Mouse (Mus musculus): ENCODE measurements at regions not wholly inside any gene's neighbourhood (a gene's known extent, or its start where the extent isn't known, plus 50 kb on each side); places are given as distances from the start of the nearest gene placed in this dataset.

DNA sequence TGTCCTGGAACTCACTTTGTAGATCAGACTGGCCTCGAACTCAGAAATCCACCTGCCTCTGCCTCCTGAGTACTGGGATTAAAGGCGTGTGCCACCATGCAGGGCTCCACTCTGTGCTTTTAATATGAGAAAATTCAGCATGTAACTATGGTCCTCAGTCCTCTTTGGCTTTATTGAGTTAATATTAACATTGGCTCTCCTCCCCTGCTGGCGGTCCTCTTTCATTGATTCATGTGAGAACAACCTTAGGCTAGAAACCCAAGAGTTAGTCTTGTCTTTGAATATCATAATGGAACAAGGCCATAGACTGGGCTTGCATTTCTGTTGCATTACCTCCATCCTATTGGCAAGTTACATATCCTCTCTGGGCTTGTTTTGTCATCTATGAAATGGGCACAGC is 216.1 kb upstream of the Gmds start:
- no peak overlapping the region for H3K4me3 ChIP-seq (ENCODE audit: low read length)
- no peaks in the 10 kb centered on the region for H3K9me3 ChIP-seq (replicated peaks; ENCODE audit: control insufficient read depth, low read length)
- 91% methylated on average over 3 of the region's 3 CpGs for WGBS
- no peaks in the 10 kb centered on the region for H3K27me3 ChIP-seq (ENCODE audit: control insufficient read depth, insufficient read depth, low read length)
- H3K9ac ChIP-seq (ENCODE audit: low read length): no peak overlapping the region
- no peak overlapping the region for H3K27ac ChIP-seq (ENCODE audit: low read length)
- H3K4me1 ChIP-seq (ENCODE audit: control insufficient read depth, insufficient read depth, low read length): no peaks in the 10 kb centered on the region
- H3K36me3 ChIP-seq (ENCODE audit: control insufficient read depth, insufficient read depth): no peaks in the 10 kb centered on the region
- no peak for ATAC-seq (replicated peaks; ENCODE audit: extremely low read depth, insufficient read depth, low FRiP score)
- H3K4me2 ChIP-seq (ENCODE audit: low read depth, low read length): no peak overlapping the region

DNA sequence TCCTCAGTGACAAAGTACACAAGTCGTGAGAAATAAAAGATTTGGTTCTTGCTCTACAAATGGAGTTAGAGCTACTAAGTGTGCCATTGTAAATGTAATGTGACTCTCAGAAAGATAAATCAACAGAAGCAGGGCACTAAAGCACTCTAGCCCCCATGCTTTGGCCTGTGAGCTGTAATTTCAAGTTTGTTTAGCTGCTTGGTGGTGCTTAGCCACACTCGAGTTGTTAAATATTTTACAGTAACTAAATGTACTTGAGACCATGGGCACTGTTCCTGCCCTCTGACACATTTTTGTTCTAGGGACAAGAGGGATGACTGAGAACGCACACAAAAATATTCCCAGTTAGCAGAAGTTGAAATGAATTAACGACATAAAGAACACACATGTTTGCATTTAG is 214.6 kb upstream of the Gmds start:
- Histone ChIP-seq H3K27me3 (ENCODE audit: control insufficient read depth, insufficient read depth, low read length) (no peaks in the 10 kb centered on the region), H3K4me2 (ENCODE audit: low read depth, low read length) (no peak overlapping the region), H3K36me3 (ENCODE audit: control insufficient read depth, insufficient read depth) (no peaks in the 10 kb centered on the region), H3K9ac (ENCODE audit: low read length) (no peak overlapping the region), H3K27ac (ENCODE audit: low read length) (no peak overlapping the region), H3K9me3 (replicated peaks; ENCODE audit: control insufficient read depth, low read length) (no peaks in the 10 kb centered on the region), H3K4me3 (ENCODE audit: low read length) (no peak overlapping the region), H3K4me1 (ENCODE audit: control insufficient read depth, insufficient read depth, low read length) (no peaks in the 10 kb centered on the region)
- ATAC-seq (replicated peaks; ENCODE audit: extremely low read depth, insufficient read depth, low FRiP score): no peak
- 63% methylated on average over 4 of the region's 4 CpGs for WGBS

DNA sequence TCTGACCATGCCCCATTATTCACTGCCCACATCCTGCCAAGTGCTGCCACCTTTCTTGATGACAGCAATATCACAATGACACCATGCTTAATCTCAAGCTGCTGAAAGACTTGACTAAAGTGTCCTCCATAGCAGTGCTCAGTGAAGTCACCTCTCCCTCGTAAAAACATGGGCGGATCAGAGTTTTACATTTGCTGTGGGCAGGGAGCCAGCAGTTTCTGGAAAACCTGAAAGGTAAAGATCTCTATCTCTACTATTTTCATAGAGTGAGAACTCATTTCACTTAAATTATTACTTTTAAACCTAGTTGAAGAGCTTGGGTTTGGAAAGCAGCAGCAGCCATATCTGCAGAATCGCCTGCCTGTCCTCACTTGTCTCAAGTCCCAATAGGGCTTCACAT is 211.6 kb upstream of the Gmds start:
- ATAC-seq (replicated peaks; ENCODE audit: extremely low read depth, insufficient read depth, low FRiP score): no peak
- Histone ChIP-seq H3K4me2 (ENCODE audit: low read depth, low read length) (no peak overlapping the region), H3K4me1 (ENCODE audit: control insufficient read depth, insufficient read depth, low read length) (no peaks in the 10 kb centered on the region), H3K27ac (ENCODE audit: low read length) (no peak overlapping the region), H3K9me3 (replicated peaks; ENCODE audit: control insufficient read depth, low read length) (no peaks in the 10 kb centered on the region), H3K9ac (ENCODE audit: low read length) (no peak overlapping the region), H3K27me3 (ENCODE audit: control insufficient read depth, insufficient read depth, low read length) (no peaks in the 10 kb centered on the region), H3K4me3 (ENCODE audit: low read length) (no peak overlapping the region), H3K36me3 (ENCODE audit: control insufficient read depth, insufficient read depth) (no peaks in the 10 kb centered on the region)
- WGBS: 57% methylated on average over 3 of the region's 3 CpGs

DNA sequence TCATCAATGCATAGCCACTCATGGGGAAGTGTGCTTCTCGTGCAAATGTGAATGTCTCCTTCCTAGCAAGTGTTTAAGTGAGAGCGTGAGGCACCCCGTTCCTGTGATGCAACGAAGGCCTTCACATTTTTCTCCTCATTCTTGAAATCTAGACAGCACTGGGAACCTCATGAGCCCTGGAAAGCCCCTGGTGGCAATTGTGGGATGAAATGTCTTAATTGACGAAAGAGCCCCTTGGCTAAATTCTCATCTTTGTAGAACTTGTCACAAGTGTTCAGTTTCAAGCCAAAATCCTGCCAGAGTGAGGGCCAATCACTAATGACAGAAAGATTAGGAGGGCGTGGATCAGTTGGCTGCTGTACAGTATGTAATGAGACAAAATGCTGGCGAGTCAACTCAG is 208.6 kb upstream of the Gmds start:
- ATAC-seq (replicated peaks; ENCODE audit: extremely low read depth, insufficient read depth, low FRiP score): no peak
- Histone ChIP-seq H3K27me3 (ENCODE audit: control insufficient read depth, insufficient read depth, low read length) (no peaks in the 10 kb centered on the region), H3K27ac (ENCODE audit: low read length) (no peak overlapping the region), H3K4me1 (ENCODE audit: control insufficient read depth, insufficient read depth, low read length) (no peaks in the 10 kb centered on the region), H3K36me3 (ENCODE audit: control insufficient read depth, insufficient read depth) (no peaks in the 10 kb centered on the region), H3K9me3 (replicated peaks; ENCODE audit: control insufficient read depth, low read length) (no peaks in the 10 kb centered on the region), H3K9ac (ENCODE audit: low read length) (no peak overlapping the region), H3K4me2 (ENCODE audit: low read depth, low read length) (no peak overlapping the region), H3K4me3 (ENCODE audit: low read length) (no peak overlapping the region)
- 75% methylated on average over 7 of the region's 7 CpGs for WGBS

DNA sequence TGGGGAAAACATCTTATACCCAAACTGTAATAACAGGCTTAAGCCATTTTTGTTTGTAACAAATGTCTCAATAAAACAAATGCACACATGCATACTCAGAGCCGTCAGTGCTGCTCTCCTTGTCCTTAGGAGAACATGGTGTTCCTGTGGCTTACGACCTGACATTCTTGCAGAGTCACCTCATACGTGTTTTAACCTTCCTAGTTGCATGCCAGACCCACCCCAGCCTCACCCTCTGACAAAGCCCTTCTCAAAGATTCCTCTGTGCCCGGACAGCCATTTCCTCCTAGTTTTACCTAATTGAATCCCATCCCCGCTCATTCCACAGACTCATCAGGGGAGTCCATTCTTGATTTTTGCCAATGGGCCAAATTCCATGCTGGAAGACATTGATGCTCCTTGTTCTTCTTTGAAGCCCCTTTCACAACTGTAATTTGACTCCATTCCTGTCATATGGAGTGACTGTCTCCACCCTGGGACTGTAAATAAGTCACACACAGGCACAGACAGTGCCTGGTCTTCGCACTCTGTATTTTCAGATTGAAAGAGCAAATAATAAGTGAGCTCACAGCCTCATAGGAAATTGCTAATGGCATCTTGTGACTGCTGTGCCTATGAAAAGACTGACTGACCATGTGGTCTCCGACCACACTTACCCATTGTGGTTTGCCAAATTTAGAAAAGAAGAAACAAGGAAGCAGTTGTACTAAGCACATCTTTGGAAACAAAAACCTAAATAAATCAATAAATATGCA is 206.6 kb upstream of the Gmds start:
- Histone ChIP-seq H3K27ac (ENCODE audit: low read length) (no peak overlapping the region), H3K9me3 (replicated peaks; ENCODE audit: control insufficient read depth, low read length) (no peaks in the 10 kb centered on the region), H3K27me3 (ENCODE audit: control insufficient read depth, insufficient read depth, low read length) (no peaks in the 10 kb centered on the region), H3K36me3 (ENCODE audit: control insufficient read depth, insufficient read depth) (no peaks in the 10 kb centered on the region), H3K4me1 (ENCODE audit: control insufficient read depth, insufficient read depth, low read length) (no peaks in the 10 kb centered on the region), H3K4me3 (ENCODE audit: low read length) (no peak overlapping the region), H3K9ac (ENCODE audit: low read length) (no peak overlapping the region), H3K4me2 (ENCODE audit: low read depth, low read length) (no peak overlapping the region)
- 63% methylated on average over 7 of the region's 7 CpGs for WGBS
- ATAC-seq (replicated peaks; ENCODE audit: extremely low read depth, insufficient read depth, low FRiP score): no peak

DNA sequence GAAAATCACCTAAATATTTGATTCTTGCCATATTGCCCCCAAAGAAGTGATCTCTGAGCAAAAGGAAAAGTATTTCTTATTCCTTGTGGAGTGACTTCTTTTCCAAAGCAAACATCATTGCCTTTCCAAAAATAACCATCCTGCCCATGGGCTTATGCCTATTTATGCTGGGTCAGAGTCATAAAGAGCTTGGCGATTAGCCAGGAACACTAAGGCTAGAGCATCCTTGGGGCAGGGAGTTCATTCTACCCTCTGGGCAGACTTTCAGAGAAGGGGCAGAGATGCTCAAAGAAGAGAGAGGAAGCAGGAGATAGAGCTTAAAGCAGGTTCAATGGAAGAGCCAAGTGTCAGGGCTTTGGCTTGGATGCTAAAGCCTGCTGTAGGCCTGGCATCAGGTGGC is 203.1 kb upstream of the Gmds start:
- H3K4me3 ChIP-seq (ENCODE audit: low read length): no peak overlapping the region
- ATAC-seq (replicated peaks; ENCODE audit: extremely low read depth, insufficient read depth, low FRiP score): no peak
- H3K4me1 ChIP-seq (ENCODE audit: control insufficient read depth, insufficient read depth, low read length): no peaks in the 10 kb centered on the region
- no peaks in the 10 kb centered on the region for H3K36me3 ChIP-seq (ENCODE audit: control insufficient read depth, insufficient read depth)
- no peaks in the 10 kb centered on the region for H3K27me3 ChIP-seq (ENCODE audit: control insufficient read depth, insufficient read depth, low read length)
- no peak overlapping the region for H3K9ac ChIP-seq (ENCODE audit: low read length)
- no peak overlapping the region for H3K4me2 ChIP-seq (ENCODE audit: low read depth, low read length)
- H3K27ac ChIP-seq (ENCODE audit: low read length): no peak overlapping the region
- H3K9me3 ChIP-seq (replicated peaks; ENCODE audit: control insufficient read depth, low read length): no peaks in the 10 kb centered on the region
- WGBS: 91% methylated on average over 1 of the region's 1 CpGs

DNA sequence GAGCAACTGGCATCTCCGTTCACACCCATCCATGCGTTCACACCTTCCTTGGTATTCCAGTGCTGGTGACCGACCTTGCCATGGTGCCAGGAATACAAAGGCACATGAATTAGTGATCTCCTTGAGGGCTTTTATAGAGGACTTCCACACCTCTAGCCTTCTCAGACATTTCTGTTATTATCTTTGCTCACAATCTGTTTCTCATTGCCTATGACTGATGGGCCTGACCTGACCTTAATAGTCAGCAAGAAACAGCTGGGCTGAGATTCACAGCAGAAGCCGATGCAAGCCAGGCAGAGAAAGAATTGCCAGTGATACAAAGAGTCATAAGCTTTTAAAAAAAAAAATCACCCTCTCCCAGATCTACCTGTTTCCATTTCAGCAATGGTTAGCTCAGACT is 197.7 kb upstream of the Gmds start:
- no peaks in the 10 kb centered on the region for H3K9me3 ChIP-seq (replicated peaks; ENCODE audit: control insufficient read depth, low read length)
- H3K27ac ChIP-seq (ENCODE audit: low read length): no peak overlapping the region
- H3K27me3 ChIP-seq (ENCODE audit: control insufficient read depth, insufficient read depth, low read length): no peaks in the 10 kb centered on the region
- ATAC-seq (replicated peaks; ENCODE audit: extremely low read depth, insufficient read depth, low FRiP score): no peak
- no peak overlapping the region for H3K4me2 ChIP-seq (ENCODE audit: low read depth, low read length)
- H3K36me3 ChIP-seq (ENCODE audit: control insufficient read depth, insufficient read depth): no peaks in the 10 kb centered on the region
- H3K9ac ChIP-seq (ENCODE audit: low read length): no peak overlapping the region
- no peaks in the 10 kb centered on the region for H3K4me1 ChIP-seq (ENCODE audit: control insufficient read depth, insufficient read depth, low read length)
- H3K4me3 ChIP-seq (ENCODE audit: low read length): no peak overlapping the region
- WGBS: 83% methylated on average over 4 of the region's 4 CpGs

DNA sequence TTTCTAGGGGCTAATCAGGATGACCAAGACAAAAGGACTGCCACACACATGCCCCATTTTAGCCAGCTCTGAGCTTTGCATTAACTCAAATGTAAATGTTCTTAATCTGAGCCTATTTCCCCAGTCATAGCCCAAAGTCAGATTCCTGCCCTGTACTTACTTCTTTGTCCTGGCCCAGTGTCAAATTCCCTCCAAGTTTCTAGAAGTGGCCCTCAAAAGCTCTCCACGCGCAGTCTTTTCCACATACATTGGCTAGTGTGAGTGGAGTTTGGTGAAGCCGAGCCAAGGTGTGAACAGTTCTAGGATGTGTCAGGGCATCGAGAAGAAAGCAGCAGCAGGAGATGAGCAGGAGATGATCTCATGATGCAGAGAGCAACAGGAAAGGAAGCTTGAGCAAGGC is 197.1 kb upstream of the Gmds start:
- no peak overlapping the region for H3K27ac ChIP-seq (ENCODE audit: low read length)
- no peaks in the 10 kb centered on the region for H3K9me3 ChIP-seq (replicated peaks; ENCODE audit: control insufficient read depth, low read length)
- H3K4me2 ChIP-seq (ENCODE audit: low read depth, low read length): no peak overlapping the region
- H3K4me1 ChIP-seq (ENCODE audit: control insufficient read depth, insufficient read depth, low read length): no peaks in the 10 kb centered on the region
- no peak overlapping the region for H3K4me3 ChIP-seq (ENCODE audit: low read length)
- no peak for ATAC-seq (replicated peaks; ENCODE audit: extremely low read depth, insufficient read depth, low FRiP score)
- H3K36me3 ChIP-seq (ENCODE audit: control insufficient read depth, insufficient read depth): no peaks in the 10 kb centered on the region
- H3K27me3 ChIP-seq (ENCODE audit: control insufficient read depth, insufficient read depth, low read length): no peaks in the 10 kb centered on the region
- H3K9ac ChIP-seq (ENCODE audit: low read length): no peak overlapping the region
- 83% methylated on average over 4 of the region's 4 CpGs for WGBS

DNA sequence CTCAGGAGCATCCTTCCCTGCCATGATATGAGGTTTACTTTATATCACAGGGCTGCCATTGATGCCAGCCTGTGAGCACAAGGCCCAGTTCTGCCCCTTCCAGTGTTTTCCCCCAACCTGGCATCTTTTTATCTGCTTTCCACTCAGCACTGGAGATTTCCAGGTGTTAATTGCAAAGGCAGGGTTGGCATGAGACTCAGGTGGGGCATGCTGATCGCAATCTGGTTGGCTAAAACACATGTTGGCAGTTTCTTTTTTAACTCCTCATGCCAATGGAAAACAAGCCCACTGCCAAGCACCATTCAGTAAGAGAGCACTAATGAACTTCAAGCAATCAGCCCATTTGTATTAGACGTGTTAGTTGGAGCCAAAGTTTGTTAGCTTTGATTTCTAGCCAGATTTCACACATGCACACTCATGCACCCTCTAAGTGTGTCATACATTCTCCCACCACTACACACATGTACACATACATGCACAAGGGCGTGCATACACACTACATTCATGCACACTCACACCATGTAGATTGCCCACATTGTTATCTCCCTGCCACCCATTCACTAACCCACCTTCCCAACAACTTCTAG is 192.5 kb upstream of the Gmds start:
- no peak overlapping the region for H3K9ac ChIP-seq (ENCODE audit: low read length)
- no peaks in the 10 kb centered on the region for H3K27me3 ChIP-seq (ENCODE audit: control insufficient read depth, insufficient read depth, low read length)
- H3K4me1 ChIP-seq (ENCODE audit: control insufficient read depth, insufficient read depth, low read length): no peaks in the 10 kb centered on the region
- H3K4me3 ChIP-seq (ENCODE audit: low read length): no peak overlapping the region
- no peak for ATAC-seq (replicated peaks; ENCODE audit: extremely low read depth, insufficient read depth, low FRiP score)
- no peak overlapping the region for H3K4me2 ChIP-seq (ENCODE audit: low read depth, low read length)
- H3K27ac ChIP-seq (ENCODE audit: low read length): no peak overlapping the region
- H3K36me3 ChIP-seq (ENCODE audit: control insufficient read depth, insufficient read depth): no peaks in the 10 kb centered on the region
- 72% methylated on average over 3 of the region's 3 CpGs for WGBS
- H3K9me3 ChIP-seq (replicated peaks; ENCODE audit: control insufficient read depth, low read length): no peaks in the 10 kb centered on the region

Data from heart, embryonic 16.5 days (tissue).